Mouse (Mus musculus): ENCODE results near the gene Fbxo3. TPM values are rescaled to one million over a fixed set of nuclear protein-coding genes. Genes with fewer than 3 reads are reported as not detected.
"Not testable (repeated sequence)": the region's sequence is repeated elsewhere in the genome, so short reads cannot be mapped to it uniquely, and the experiment has no call there.

The Fbxo3 gene
- total and polyA plus RNA-seq, 3 experiments = 23.2 to 57.1 (median 46.8) TPM

GRCm38 (mm10) chr2:104059786-104060185, 32.3 kb downstream of the Fbxo3 start:
- Histone ChIP-seq H3K27me3 (ENCODE audit: control insufficient read depth, insufficient read depth, low read length) (no peaks in the 10 kb centered on the region), H3K27ac (no peak overlapping the region), H3K36me3 (ENCODE audit: control insufficient read depth, insufficient read depth, low read length) (peaks cover 4% of the 10 kb centered on the region), H3K79me2 (replicated peaks; ENCODE audit: control insufficient read depth, insufficient read depth, low read length) (no peaks in the 10 kb centered on the region; the same call in 1 of the 2 replicates), H3K9ac (ENCODE audit: low read depth, low read length) (no peak overlapping the region), H3K4me3 (no peak overlapping the region), H3K4me1 (ENCODE audit: control insufficient read depth, insufficient read depth, low read length) (no peaks in the 10 kb centered on the region)
- WGBS = 84% methylated on average over 10 of the region's 10 CpGs
- DNase-seq = no peak
- intact Hi-C loops (cut with DNase I) = no loop called here
- TF ChIP-seq CTCF (IDR thresholded peaks at IDR 0.05) (no peak), POLR2A (IDR thresholded peaks at IDR 0.05; ENCODE audit: insufficient read depth, low read depth, low read length) (no peak)

GRCm38 (mm10) chr2:104060996-104061395, 33.5 kb downstream of the Fbxo3 start:
- no peak for TF ChIP-seq EP300 (IDR thresholded peaks at IDR 0.05; ENCODE audit: insufficient read depth, low read depth, low read length)
- no peak for TF ChIP-seq POLR2A (IDR thresholded peaks at IDR 0.05; ENCODE audit: insufficient read depth, low read depth, low read length)
- no peak for TF ChIP-seq CTCF (IDR thresholded peaks at IDR 0.05)
- Histone ChIP-seq H3K9ac (ENCODE audit: low read depth, low read length) (no peak overlapping the region), H3K4me3 (no peak overlapping the region), H3K4me1 (ENCODE audit: control insufficient read depth, insufficient read depth, low read length) (no peaks in the 10 kb centered on the region), H3K36me3 (ENCODE audit: control insufficient read depth, insufficient read depth, low read length) (no peaks in the 10 kb centered on the region), H3K27ac (no peak overlapping the region), H3K79me2 (replicated peaks; ENCODE audit: control insufficient read depth, insufficient read depth, low read length) (no peaks in the 10 kb centered on the region), H3K27me3 (ENCODE audit: control insufficient read depth, insufficient read depth, low read length) (no peaks in the 10 kb centered on the region)
- WGBS = 97% methylated on average over 6 of the region's 6 CpGs
- intact Hi-C loops (cut with DNase I) = no loop called here
- no peak for DNase-seq

- Histone ChIP-seq H3K9ac (ENCODE audit: low read depth, low read length) (no peak overlapping the region), H3K27me3 (ENCODE audit: control insufficient read depth, insufficient read depth, low read length) (no peaks in the 10 kb centered on the region), H3K36me3 (ENCODE audit: control insufficient read depth, insufficient read depth, low read length) (no peaks in the 10 kb centered on the region), H3K27ac (no peak overlapping the region), H3K79me2 (replicated peaks; ENCODE audit: control insufficient read depth, insufficient read depth, low read length) (no peaks in the 10 kb centered on the region), H3K4me1 (ENCODE audit: control insufficient read depth, insufficient read depth, low read length) (no peaks in the 10 kb centered on the region), H3K4me3 (no peak overlapping the region)
- TF ChIP-seq CTCF (IDR thresholded peaks at IDR 0.05) (no peak), EP300 (IDR thresholded peaks at IDR 0.05; ENCODE audit: insufficient read depth, low read depth, low read length) (no peak), POLR2A (IDR thresholded peaks at IDR 0.05; ENCODE audit: insufficient read depth, low read depth, low read length) (no peak)
- DNase-seq = no peak
- intact Hi-C loops (cut with DNase I) = no loop called here
Measured at GRCm38 (mm10) chr2:104062665-104063064, 35.1 kb downstream of the Fbxo3 start.

GRCm38 (mm10) chr2:104064152-104064551, 36.6 kb downstream of the Fbxo3 start:
- Histone ChIP-seq H3K4me1 (ENCODE audit: control insufficient read depth, insufficient read depth, low read length) (peaks cover 1% of the 10 kb centered on the region; the same call in 1 of the 2 replicates), H3K36me3 (ENCODE audit: control insufficient read depth, insufficient read depth, low read length) (no peaks in the 10 kb centered on the region), H3K27ac (no peak overlapping the region), H3K79me2 (replicated peaks; ENCODE audit: control insufficient read depth, insufficient read depth, low read length) (no peaks in the 10 kb centered on the region), H3K4me3 (no peak overlapping the region), H3K27me3 (ENCODE audit: control insufficient read depth, insufficient read depth, low read length) (no peaks in the 10 kb centered on the region), H3K9ac (ENCODE audit: low read depth, low read length) (no peak overlapping the region)
- intact Hi-C loops (cut with DNase I) = no loop called here
- no peak for DNase-seq
- WGBS = 73% methylated on average over 2 of the region's 2 CpGs
- no peak for TF ChIP-seq EP300 (IDR thresholded peaks at IDR 0.05; ENCODE audit: insufficient read depth, low read depth, low read length)
- TF ChIP-seq POLR2A (IDR thresholded peaks at IDR 0.05; ENCODE audit: insufficient read depth, low read depth, low read length) = no peak
- no peak for TF ChIP-seq CTCF (IDR thresholded peaks at IDR 0.05)

GRCm38 (mm10) chr2:104065526-104065925, 38.0 kb downstream of the Fbxo3 start, which contains the start of gene Gm10912:
TSS of gene Gm10912 (plus strand) at chr2:104065826.
- DNase-seq; H3K27me3 ChIP-seq (ENCODE audit: control insufficient read depth, insufficient read depth, low read length); H3K27ac ChIP-seq; H3K4me1 ChIP-seq (ENCODE audit: control insufficient read depth, insufficient read depth, low read length); H3K36me3 ChIP-seq (ENCODE audit: control insufficient read depth, insufficient read depth, low read length); H3K9ac ChIP-seq (ENCODE audit: low read depth, low read length); H3K4me3 ChIP-seq; H3K79me2 ChIP-seq (replicated peaks; ENCODE audit: control insufficient read depth, insufficient read depth, low read length); intact Hi-C loops (cut with DNase I): not testable (repeated sequence)
- 78% methylated on average over 6 of the region's 6 CpGs for WGBS

- WGBS = 36% methylated on average over 7 of the region's 7 CpGs
- not testable (repeated sequence) for H3K4me1 ChIP-seq (ENCODE audit: control insufficient read depth, insufficient read depth, low read length); H3K4me3 ChIP-seq; H3K9ac ChIP-seq (ENCODE audit: low read depth, low read length); H3K79me2 ChIP-seq (replicated peaks; ENCODE audit: control insufficient read depth, insufficient read depth, low read length); H3K36me3 ChIP-seq (ENCODE audit: control insufficient read depth, insufficient read depth, low read length); H3K27ac ChIP-seq; DNase-seq; H3K27me3 ChIP-seq (ENCODE audit: control insufficient read depth, insufficient read depth, low read length)
- intact Hi-C loops (cut with DNase I) = loop anchor here (1.0 kb wide), 1 partner anchor 25 kb away; no protein-coding TSS in a partner anchor
Measured at GRCm38 (mm10) chr2:104068450-104068849, 40.9 kb downstream of the Fbxo3 start, which contains the start of gene Gm10799. TSS of gene Gm10799 (minus strand) at chr2:104068550.

Data from heart, adult 2 months (tissue).